Mouse (Mus musculus): Measurements from ENCODE around the gene Ren1. TPM values are rescaled to one million over a fixed set of nuclear protein-coding genes. Genes with fewer than 3 reads are reported as not detected.

Ren1 gene
- polyA plus RNA-seq (2014; fragmentation: Illumina TruSeq; extraction: RNeasy Lipid Tissue Mini Kit (QIAGEN cat#74804); ENCODE audit: insufficient read depth, low read depth, low replicate concordance) = not detected

GRCm38 (mm10) chr1:133350210-133350609, at the start of gene Ren1:
Ren1 (plus strand) TSS chr1:133350510.

GRCm38 (mm10) chr1:133309652-133310267, 40.5 kb upstream of the Ren1 start, which contains the start of gene Golt1a:
Golt1a (plus strand) TSS chr1:133309800.

GRCm38 (mm10) chr1:133321267-133321925, 28.9 kb upstream of the Ren1 start, which contains the start of gene Kiss1:
Kiss1 (plus strand) TSS chr1:133321875.

GRCm38 (mm10) chr1:133363276-133364021, 13.1 kb downstream of the Ren1 start, which contains the start of gene Etnk2:
Etnk2 (plus strand) TSS chr1:133363572.

Other genes starting within 250 kb of the Ren1 start
- gene Ppp1r15b, start 219.4 kb upstream of the Ren1 start, polyA plus RNA-seq (2014; fragmentation: Illumina TruSeq; extraction: RNeasy Lipid Tissue Mini Kit (QIAGEN cat#74804); ENCODE audit: insufficient read depth, low read depth, low replicate concordance) = 27.6 TPM
- gene Plekha6, start 186.3 kb upstream of the Ren1 start, polyA plus RNA-seq (2014; fragmentation: Illumina TruSeq; extraction: RNeasy Lipid Tissue Mini Kit (QIAGEN cat#74804); ENCODE audit: insufficient read depth, low read depth, low replicate concordance) = 4.6 TPM
- gene Golt1a, start 40.7 kb upstream of the Ren1 start, polyA plus RNA-seq (2014; fragmentation: Illumina TruSeq; extraction: RNeasy Lipid Tissue Mini Kit (QIAGEN cat#74804); ENCODE audit: insufficient read depth, low read depth, low replicate concordance) = 1.6 TPM
- not detected for gene Kiss1, start 28.6 kb upstream of the Ren1 start, polyA plus RNA-seq (2014; fragmentation: Illumina TruSeq; extraction: RNeasy Lipid Tissue Mini Kit (QIAGEN cat#74804); ENCODE audit: insufficient read depth, low read depth, low replicate concordance)
- gene Etnk2, start 13.1 kb downstream of the Ren1 start, polyA plus RNA-seq (2014; fragmentation: Illumina TruSeq; extraction: RNeasy Lipid Tissue Mini Kit (QIAGEN cat#74804); ENCODE audit: insufficient read depth, low read depth, low replicate concordance) = 0.25 TPM
- gene Sox13, start 73.9 kb downstream of the Ren1 start, polyA plus RNA-seq (2014; fragmentation: Illumina TruSeq; extraction: RNeasy Lipid Tissue Mini Kit (QIAGEN cat#74804); ENCODE audit: insufficient read depth, low read depth, low replicate concordance) = 25.5 TPM